Mouse (Mus musculus) stomach, embryonic 15.5 days (tissue): ENCODE results near the gene Ift57. TPM values are rescaled to one million over a fixed set of nuclear protein-coding genes. Genes with fewer than 3 reads are reported as not detected.

Experiments
- ATAC-seq: fragments of 200-750 bp; cut with Nextera tagmentation; 2 replicates; pipeline ENCODE4 v1.8.0; 2017; ENCODE audit warnings: low read depth, moderate number of reproducible peaks, moderate TSS enrichment; ENCODE audit not compliant: insufficient read depth, low FRiP score
- H3K27ac ChIP-seq: fragments of 300-500 bp; sonication (generic); 2 replicates; pipeline ENCODE4 v1.5.1; 2015; ENCODE audit warnings: mild to moderate bottlenecking, inconsistent platforms
- H3K27me3 ChIP-seq: fragments of 300-500 bp; sonication (generic); replicated peaks from 2 replicates; pipeline ENCODE4 v1.6.1; 2015; ENCODE audit warnings: inconsistent platforms
- H3K36me3 ChIP-seq: fragments of 300-500 bp; sonication (generic); 2 replicates; pipeline ENCODE4 v1.6.1; 2015; ENCODE audit warnings: inconsistent platforms
- H3K4me1 ChIP-seq: fragments of 300-500 bp; sonication (generic); 2 replicates; pipeline ENCODE4 v1.6.1; 2015; ENCODE audit warnings: inconsistent platforms
- H3K4me2 ChIP-seq: fragments of 300-500 bp; sonication (generic); 2 replicates; pipeline ENCODE4 v1.6.1; 2015; ENCODE audit warnings: mild to moderate bottlenecking, inconsistent platforms
- H3K4me3 ChIP-seq: fragments of 300-500 bp; sonication (generic); replicated peaks from 2 replicates; pipeline ENCODE4 v1.5.1; 2015; ENCODE audit warnings: inconsistent platforms
- H3K9ac ChIP-seq: fragments of 300-500 bp; sonication (generic); 2 replicates; pipeline ENCODE4 v1.6.1; 2015; ENCODE audit warnings: inconsistent platforms
- H3K9me3 ChIP-seq: fragments of 300-500 bp; sonication (generic); 2 replicates; pipeline ENCODE4 v1.6.1; 2016; ENCODE audit warnings: inconsistent platforms
- WGBS: fragments of 180-500 bp; shearing (Covaris S2); methylation state at CpG from one replicate; pipeline ENCODE4 v1.1.7; 2015; 5-methylcytosine and 5-hydroxymethylcytosine counted together
- polyA plus RNA-seq: library from polyadenylated mRNA; unstranded; fragments of >200 nt; fragmentation: Nextera tagmentation; extraction: Ambion mirVana; gene quantifications from 2 replicates; pipeline ENCODE4 v1.2.1, GENCODE M21; 2015

Ift57 gene
- polyA plus RNA-seq, 1 experiment from 2014 or later, result 25.5 TPM

- no peaks in the 10 kb centered on the region for H3K9me3 ChIP-seq
- ATAC-seq, result no peak
- no peaks in the 10 kb centered on the region for H3K4me1 ChIP-seq
- no peak overlapping the region for H3K4me2 ChIP-seq
- H3K36me3 ChIP-seq, result no peaks in the 10 kb centered on the region
- no peak overlapping the region for H3K27ac ChIP-seq
- 74% methylated on average over 17 of the region's 17 CpGs for WGBS
- no peak overlapping the region for H3K4me3 ChIP-seq
- H3K9ac ChIP-seq, result no peak overlapping the region
- H3K27me3 ChIP-seq, result no peaks in the 10 kb centered on the region
These were observed 61.6 kb downstream of the Ift57 start for GRCm38 (mm10) chr16:49760517-49761203.

GRCm38 (mm10) chr16:49761981-49762380 is 62.9 kb downstream of the Ift57 start:
- Histone ChIP-seq H3K27me3 (no peaks in the 10 kb centered on the region), H3K9ac (no peak overlapping the region), H3K4me3 (no peak overlapping the region), H3K4me1 (no peaks in the 10 kb centered on the region), H3K27ac (no peak overlapping the region), H3K9me3 (no peaks in the 10 kb centered on the region), H3K36me3 (no peaks in the 10 kb centered on the region), H3K4me2 (no peak overlapping the region)
- 78% methylated on average over 5 of the region's 5 CpGs for WGBS
- no peak for ATAC-seq

- Histone ChIP-seq H3K27ac (no peak overlapping the region), H3K36me3 (no peaks in the 10 kb centered on the region), H3K4me2 (no peak overlapping the region), H3K4me3 (no peak overlapping the region), H3K27me3 (no peaks in the 10 kb centered on the region), H3K9me3 (no peaks in the 10 kb centered on the region), H3K4me1 (no peaks in the 10 kb centered on the region), H3K9ac (no peak overlapping the region)
- ATAC-seq, result no peak
- WGBS, result 54% methylated on average over 3 of the region's 3 CpGs
These were observed 67.3 kb downstream of the Ift57 start for GRCm38 (mm10) chr16:49766326-49766725.

GRCm38 (mm10) chr16:49768491-49769031 is 69.5 kb downstream of the Ift57 start:
- no peak overlapping the region for H3K27ac ChIP-seq
- H3K9me3 ChIP-seq, result no peaks in the 10 kb centered on the region
- H3K4me1 ChIP-seq, result no peaks in the 10 kb centered on the region
- H3K4me2 ChIP-seq, result no peak overlapping the region
- H3K4me3 ChIP-seq, result no peak overlapping the region
- no peaks in the 10 kb centered on the region for H3K36me3 ChIP-seq
- H3K9ac ChIP-seq, result no peak overlapping the region
- no peaks in the 10 kb centered on the region for H3K27me3 ChIP-seq
- no peak for ATAC-seq
- 94% methylated on average over 4 of the region's 4 CpGs for WGBS

GRCm38 (mm10) chr16:49769831-49770261 is 70.8 kb downstream of the Ift57 start:
- H3K4me3 ChIP-seq, result no peak overlapping the region
- peak; percentile 85; the same call in 1 of the 2 replicates for ATAC-seq
- no peaks in the 10 kb centered on the region for H3K9me3 ChIP-seq
- no peaks in the 10 kb centered on the region for H3K27me3 ChIP-seq
- H3K9ac ChIP-seq, result no peak overlapping the region
- no peak overlapping the region for H3K4me2 ChIP-seq
- no peaks in the 10 kb centered on the region for H3K36me3 ChIP-seq
- WGBS, result 85% methylated on average over 2 of the region's 2 CpGs
- no peak overlapping the region for H3K27ac ChIP-seq
- no peaks in the 10 kb centered on the region for H3K4me1 ChIP-seq

- no peak for ATAC-seq
- H3K9ac ChIP-seq, result no peak overlapping the region
- H3K9me3 ChIP-seq, result no peaks in the 10 kb centered on the region
- 83% methylated on average over 12 of the region's 12 CpGs for WGBS
- H3K4me1 ChIP-seq, result no peaks in the 10 kb centered on the region
- no peak overlapping the region for H3K4me3 ChIP-seq
- H3K4me2 ChIP-seq, result no peak overlapping the region
- no peaks in the 10 kb centered on the region for H3K36me3 ChIP-seq
- no peak overlapping the region for H3K27ac ChIP-seq
- H3K27me3 ChIP-seq, result no peaks in the 10 kb centered on the region
These were observed 71.5 kb downstream of the Ift57 start for GRCm38 (mm10) chr16:49770320-49771189.

GRCm38 (mm10) chr16:49771609-49772396 is 72.8 kb downstream of the Ift57 start:
- Histone ChIP-seq H3K4me2 (no peak overlapping the region), H3K4me1 (no peaks in the 10 kb centered on the region), H3K27ac (no peak overlapping the region), H3K27me3 (no peaks in the 10 kb centered on the region), H3K36me3 (no peaks in the 10 kb centered on the region), H3K4me3 (no peak overlapping the region), H3K9me3 (no peaks in the 10 kb centered on the region), H3K9ac (no peak overlapping the region)
- WGBS, result 69% methylated on average over 7 of the region's 7 CpGs
- peak; percentile 61; the same call in 1 of the 2 replicates for ATAC-seq

- Histone ChIP-seq H3K27ac (no peak overlapping the region), H3K9ac (no peak overlapping the region), H3K36me3 (no peaks in the 10 kb centered on the region), H3K4me1 (no peaks in the 10 kb centered on the region), H3K27me3 (no peaks in the 10 kb centered on the region), H3K4me3 (no peak overlapping the region), H3K9me3 (no peaks in the 10 kb centered on the region), H3K4me2 (no peak overlapping the region)
- 20% methylated on average over 1 of the region's 1 CpGs for WGBS
- no peak for ATAC-seq
These were observed 73.5 kb downstream of the Ift57 start for GRCm38 (mm10) chr16:49772576-49772975.

- Histone ChIP-seq H3K9me3 (no peaks in the 10 kb centered on the region), H3K27ac (no peak overlapping the region), H3K9ac (no peak overlapping the region), H3K4me2 (no peak overlapping the region), H3K4me1 (no peaks in the 10 kb centered on the region), H3K27me3 (no peaks in the 10 kb centered on the region), H3K4me3 (no peak overlapping the region), H3K36me3 (no peaks in the 10 kb centered on the region)
- no peak for ATAC-seq
- 79% methylated on average over 1 of the region's 1 CpGs for WGBS
These were observed 74.0 kb downstream of the Ift57 start for GRCm38 (mm10) chr16:49773068-49773467.

- Histone ChIP-seq H3K4me3 (no peak overlapping the region), H3K27me3 (no peaks in the 10 kb centered on the region), H3K4me2 (no peak overlapping the region), H3K4me1 (no peaks in the 10 kb centered on the region), H3K9me3 (no peaks in the 10 kb centered on the region), H3K9ac (no peak overlapping the region), H3K36me3 (no peaks in the 10 kb centered on the region), H3K27ac (no peak overlapping the region)
- 79% methylated on average over 18 of the region's 18 CpGs for WGBS
- ATAC-seq, result no peak
These were observed 75.3 kb downstream of the Ift57 start for GRCm38 (mm10) chr16:49774059-49775001.
